Mouse (Mus musculus) neural tube, embryonic 15.5 days (tissue): ENCODE results near the gene Ifi211. TPM values are rescaled to one million over a fixed set of nuclear protein-coding genes. Genes with fewer than 3 reads are reported as not detected.
"Not testable (repeated sequence)": the region's sequence is repeated elsewhere in the genome, so short reads cannot be mapped to it uniquely, and the experiment has no call there.

Experiments used
- ATAC-seq: fragments of 200-750 bp; cut with Nextera tagmentation; 2 replicates; pipeline ENCODE4 v1.8.0; 2017; ENCODE audit warnings: mild to moderate bottlenecking, moderate TSS enrichment, moderate library complexity; ENCODE audit not compliant: low FRiP score
- H3K27ac ChIP-seq: fragments of 300-500 bp; sonication (generic); replicated peaks from 2 replicates; pipeline ENCODE4 v1.5.1; 2015; ENCODE audit warnings: mild to moderate bottlenecking, inconsistent platforms
- H3K27me3 ChIP-seq: fragments of 300-500 bp; sonication (generic); replicated peaks from 2 replicates; pipeline ENCODE4 v1.6.1; 2015; ENCODE audit warnings: inconsistent platforms
- H3K36me3 ChIP-seq: fragments of 300-500 bp; sonication (generic); 2 replicates; pipeline ENCODE4 v1.6.1; 2015; ENCODE audit warnings: inconsistent platforms
- H3K4me1 ChIP-seq: fragments of 300-500 bp; sonication (generic); 2 replicates; pipeline ENCODE4 v1.6.1; 2015; ENCODE audit warnings: inconsistent platforms
- H3K4me2 ChIP-seq: fragments of 300-500 bp; sonication (generic); 2 replicates; pipeline ENCODE4 v1.6.1; 2015; ENCODE audit warnings: inconsistent platforms, mild to moderate bottlenecking, moderate library complexity
- H3K4me3 ChIP-seq: fragments of 300-500 bp; sonication (generic); replicated peaks from 2 replicates; pipeline ENCODE4 v1.5.1; 2015; ENCODE audit warnings: mild to moderate bottlenecking, inconsistent platforms
- H3K9ac ChIP-seq: fragments of 300-500 bp; sonication (generic); replicated peaks from 2 replicates; pipeline ENCODE4 v1.6.1; 2015; ENCODE audit warnings: mild to moderate bottlenecking, inconsistent platforms
- H3K9me3 ChIP-seq: fragments of 300-500 bp; sonication (generic); replicated peaks from 2 replicates; pipeline ENCODE4 v1.6.1; 2016; ENCODE audit warnings: inconsistent platforms
- WGBS: fragments of 180-500 bp; shearing (Covaris S2); methylation state at CpG from one replicate; pipeline ENCODE4 v1.1.7; 2015; ENCODE audit warnings: mixed read lengths; 5-methylcytosine and 5-hydroxymethylcytosine counted together
- polyA plus RNA-seq: library from polyadenylated mRNA; unstranded; fragments of >200 nt; fragmentation: Nextera tagmentation; extraction: Ambion mirVana; gene quantifications from 2 replicates; pipeline ENCODE4 v1.2.1, GENCODE M21; 2015

The Ifi211 gene
- polyA plus RNA-seq, 1 experiment from 2014 or later: 0.51 TPM

DNA sequence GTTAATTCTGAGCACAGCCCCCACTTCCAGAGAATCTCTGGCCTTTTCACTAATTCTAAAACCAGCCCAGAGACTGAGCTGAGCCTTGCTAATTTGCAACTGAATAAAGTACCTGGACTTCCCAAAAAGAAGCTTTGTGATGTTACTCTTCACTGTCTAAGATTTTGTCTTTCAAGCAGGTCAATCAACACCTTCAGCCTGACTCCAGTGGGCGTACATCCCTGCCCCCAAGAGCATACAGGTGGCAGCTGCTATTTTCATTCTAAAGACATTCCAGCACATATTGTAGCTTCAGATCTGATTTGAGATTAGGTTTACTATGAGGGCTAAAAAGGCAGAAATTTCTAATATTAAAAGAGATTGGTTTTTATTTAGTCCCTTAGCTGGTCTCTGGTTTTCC is 44.3 kb downstream of the Ifi211 start:
- not testable (repeated sequence) for H3K36me3 ChIP-seq, H3K27me3 ChIP-seq, ATAC-seq, H3K4me3 ChIP-seq, H3K4me1 ChIP-seq, H3K9me3 ChIP-seq, H3K4me2 ChIP-seq, H3K9ac ChIP-seq, H3K27ac ChIP-seq
- 92% methylated on average over 1 of the region's 1 CpGs for WGBS

DNA sequence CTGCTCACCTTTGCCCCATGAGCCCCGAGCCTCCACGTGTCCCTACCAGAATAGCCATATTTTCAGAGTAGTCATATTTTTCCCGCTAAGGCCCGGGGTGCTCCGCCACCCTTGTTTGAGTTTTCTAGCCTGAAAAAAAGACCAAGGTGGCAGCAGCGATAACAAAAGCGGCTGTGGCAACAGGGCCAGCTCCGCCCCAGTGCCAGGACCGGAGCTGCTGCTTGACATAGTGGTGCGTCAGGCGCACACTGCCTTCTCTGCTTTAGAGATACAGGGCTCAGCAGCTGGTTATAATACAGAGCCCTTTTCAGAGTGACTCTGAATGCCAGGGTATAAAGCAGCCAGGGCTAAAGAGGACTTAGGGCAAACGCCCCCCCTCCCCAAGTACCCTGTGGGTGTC is 46.3 kb downstream of the Ifi211 start:
- Histone ChIP-seq H3K4me2 (no peak overlapping the region), H3K36me3 (no peaks in the 10 kb centered on the region), H3K4me3 (no peak overlapping the region), H3K4me1 (no peaks in the 10 kb centered on the region), H3K27ac (no peak overlapping the region), H3K9me3 (no peaks in the 10 kb centered on the region), H3K27me3 (no peaks in the 10 kb centered on the region), H3K9ac (no peak overlapping the region)
- ATAC-seq: no peak
- 85% methylated on average over 12 of the region's 12 CpGs for WGBS

DNA sequence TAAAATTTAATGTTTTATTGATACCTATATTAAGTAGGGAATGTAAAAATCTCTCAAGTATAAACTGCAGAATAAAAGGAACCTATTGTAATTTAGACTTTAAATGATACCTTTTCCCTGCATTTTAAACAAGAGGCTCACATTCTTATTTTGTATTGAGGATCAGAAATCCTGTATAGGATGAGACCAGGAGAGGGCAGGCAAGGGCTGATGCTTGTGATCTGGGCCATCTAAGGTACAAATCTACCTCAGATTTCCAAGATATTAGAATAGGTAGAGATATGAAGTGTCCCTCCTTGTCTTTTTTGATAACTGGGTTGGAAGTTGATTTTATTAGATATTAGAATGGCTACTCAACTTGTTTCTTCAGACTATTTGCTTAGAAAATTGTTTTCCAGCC is 59.1 kb downstream of the Ifi211 start:
- H3K4me1 ChIP-seq, H3K36me3 ChIP-seq, H3K4me3 ChIP-seq, ATAC-seq, H3K27me3 ChIP-seq, H3K9ac ChIP-seq, H3K4me2 ChIP-seq, H3K9me3 ChIP-seq, H3K27ac ChIP-seq: not testable (repeated sequence)

DNA sequence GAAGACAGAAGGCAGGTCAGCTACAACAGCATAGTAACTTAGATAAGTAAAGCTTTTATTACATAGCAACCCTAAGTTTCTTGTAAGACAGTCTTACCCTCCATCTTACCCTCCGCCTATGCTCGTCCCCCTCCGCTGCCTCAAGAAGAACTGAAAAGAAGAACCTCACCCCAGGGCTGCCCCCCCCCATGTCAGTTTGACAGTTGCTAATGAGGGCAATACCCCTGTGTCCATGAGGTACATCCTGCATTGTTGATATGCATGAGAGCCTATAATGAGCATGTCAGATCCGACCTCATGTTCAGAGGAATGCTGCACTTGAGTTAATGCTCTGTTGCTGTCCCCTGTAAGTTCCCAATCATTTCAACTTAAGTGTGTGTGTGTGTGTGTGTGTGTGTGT is 60.0 kb downstream of the Ifi211 start:
- not testable (repeated sequence) for H3K27ac ChIP-seq, H3K4me3 ChIP-seq, H3K27me3 ChIP-seq, H3K9me3 ChIP-seq, H3K4me2 ChIP-seq, ATAC-seq, H3K36me3 ChIP-seq, H3K9ac ChIP-seq, H3K4me1 ChIP-seq
- 44% methylated on average over 4 of the region's 4 CpGs for WGBS

Other genes with a start within 250 kb of the Ifi211 start
- 0.06 and 0.11 TPM in 2 replicates for gene Ifi208, start 239.4 kb downstream of the Ifi211 start, polyA plus RNA-seq
- 0.27 and 0.65 TPM in 2 replicates for gene Ifi207, start 171.3 kb downstream of the Ifi211 start, polyA plus RNA-seq
- gene Ifi204, start 146.1 kb downstream of the Ifi211 start, polyA plus RNA-seq: 1.3 and 7.2 TPM in 2 replicates
- 1.1 and 11.7 TPM in 2 replicates for gene Mndal, start 29.4 kb upstream of the Ifi211 start, polyA plus RNA-seq
- gene Ifi203, start 29.6 kb upstream of the Ifi211 start, polyA plus RNA-seq: 0.69 and 2.9 TPM in 2 replicates
- gene Ifi202b, start 69.7 kb upstream of the Ifi211 start, polyA plus RNA-seq: 0.41 TPM in 1 of 2 replicates, not detected in the other
- gene Ifi205, start 118.8 kb upstream of the Ifi211 start, polyA plus RNA-seq: 0.43 TPM in 1 of 2 replicates, not detected in the other
- not detected in 2 replicates for gene Olfr433, start 127.7 kb upstream of the Ifi211 start, polyA plus RNA-seq
- not detected in 2 replicates for gene Olfr432, start 136.2 kb upstream of the Ifi211 start, polyA plus RNA-seq
- gene Olfr430, start 153.6 kb upstream of the Ifi211 start, polyA plus RNA-seq: not detected in 2 replicates
- not detected in 2 replicates for gene Olfr429, start 171.3 kb upstream of the Ifi211 start, polyA plus RNA-seq
- not detected in 2 replicates for gene Olfr427, start 183.8 kb upstream of the Ifi211 start, polyA plus RNA-seq
- not detected in 2 replicates for gene Olfr231, start 208.1 kb upstream of the Ifi211 start, polyA plus RNA-seq
- not detected in 2 replicates for gene Olfr424, start 218.5 kb upstream of the Ifi211 start, polyA plus RNA-seq
- not detected in 2 replicates for gene Olfr420, start 242.6 kb upstream of the Ifi211 start, polyA plus RNA-seq